Comparison of ENCODE assay signal across 11 mouse cellular contexts in the genomic region with DNA sequence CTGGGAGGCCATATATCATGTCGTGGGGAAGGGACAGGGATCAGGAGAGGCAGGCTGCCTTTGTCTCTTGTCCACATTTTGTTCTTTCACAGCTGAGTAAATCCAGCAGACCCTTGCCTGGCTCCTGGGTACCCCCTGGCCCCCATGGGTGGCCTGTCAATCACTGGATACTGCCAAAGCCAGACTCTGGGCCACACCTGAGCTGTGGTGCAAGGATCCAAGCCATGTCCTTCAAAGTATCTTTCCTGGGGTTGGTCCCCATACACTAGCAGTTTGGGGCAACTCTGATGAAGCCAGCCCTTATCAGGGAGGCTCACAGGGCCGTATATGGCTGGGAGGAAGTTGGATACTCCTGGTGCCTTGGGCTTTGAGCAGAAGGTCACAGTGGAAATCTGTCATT. TPM values are rescaled to one million over a fixed set of nuclear protein-coding genes. Genes with fewer than 3 reads are reported as not detected.
DNase-seq lines count a peak whose midpoint lies in the region; ATAC-seq and TF ChIP-seq lines count a peak whose summit lies in the region.
"Had no signal": no experiment of that assay in that cellular context is flagged by ENCODE, and none has a peak within 500 bp of the region (broad histone marks: within the 10 kb centered on the region; RNA-seq: fewer than 3 reads in every experiment).

No protein-coding gene starts in this region.

- H3K4me2 ChIP-seq in lung, embryonic 15.5 days: no peak overlapping the region
- H3K4me2 ChIP-seq in liver, embryonic 11.5 days: 0 out of 2 replicates have a peak overlapping the region, but pooled peaks have one; percentile 17
- H3K4me2 ChIP-seq: embryonic facial prominence, embryonic 15.5 days had no signal

- WGBS in lung, embryonic 15.5 days: 33% methylated on average over 2 of the region's 2 CpGs
- 21% methylated on average over 2 of the region's 2 CpGs for WGBS in liver, embryonic 11.5 days
- 46% methylated on average over 2 of the region's 2 CpGs for WGBS in olfactory bulb, adult 2 months

- peaks cover 3% of the 10 kb centered on the region; the same call in 1 of the 2 replicates for H3K36me3 ChIP-seq in lung, embryonic 15.5 days
- peaks cover 9% of the 10 kb centered on the region for H3K36me3 ChIP-seq in liver, embryonic 11.5 days (ENCODE audit: control insufficient read depth, insufficient read depth, low read length)
- H3K36me3 ChIP-seq: embryonic facial prominence, embryonic 15.5 days had no signal

- no peak for ATAC-seq in lung, embryonic 15.5 days (ENCODE audit: borderline replicate concordance, extremely low read depth, low FRiP score, low TSS enrichment)
- no peak for ATAC-seq in liver, embryonic 11.5 days (replicated peaks; ENCODE audit: low FRiP score)

- H3K4me1 ChIP-seq in lung, embryonic 15.5 days: peaks cover 58% of the 10 kb centered on the region
- peaks cover 79% of the 10 kb centered on the region for H3K4me1 ChIP-seq in liver, embryonic 11.5 days (replicated peaks; ENCODE audit: control insufficient read depth, insufficient read depth, low read length)
- H3K4me1 ChIP-seq in olfactory bulb, adult 2 months (ENCODE audit: control insufficient read depth, insufficient read depth, low read length): peaks cover 75% of the 10 kb centered on the region

- peak overlapping the region; percentile 92 for H3K27ac ChIP-seq in gastrocnemius, adult 2 months
- peak overlapping the region; percentile 71; the same call in 1 of the 2 replicates for H3K27ac ChIP-seq in lung, embryonic 15.5 days
- no peak overlapping the region for H3K27ac ChIP-seq in liver, embryonic 11.5 days (ENCODE audit: low read depth, low read length)
- H3K27ac ChIP-seq in olfactory bulb, adult 2 months (ENCODE audit: insufficient read depth, low read depth, low read length): peak overlapping the region; percentile 58; the same call in 1 of the 2 replicates
- H3K27ac ChIP-seq: embryonic facial prominence, embryonic 15.5 days had no signal

- H3K4me3 ChIP-seq in gastrocnemius, adult 2 months: peak overlapping the region; percentile 52
- H3K4me3 ChIP-seq in lung, embryonic 15.5 days: no peak overlapping the region
- H3K4me3 ChIP-seq in liver, embryonic 11.5 days (ENCODE audit: low read depth, low read length): no peak overlapping the region
- no peak overlapping the region for H3K4me3 ChIP-seq in olfactory bulb, adult 2 months (ENCODE audit: insufficient read depth, low read depth, low read length)
- H3K4me3 ChIP-seq: embryonic facial prominence, embryonic 15.5 days had no signal

- no peaks in the 10 kb centered on the region for H3K27me3 ChIP-seq in lung, embryonic 15.5 days
- H3K27me3 ChIP-seq in liver, embryonic 11.5 days (replicated peaks; ENCODE audit: control insufficient read depth, insufficient read depth, low read length): no peaks in the 10 kb centered on the region
- H3K27me3 ChIP-seq: embryonic facial prominence, embryonic 15.5 days had no signal

- no peak overlapping the region for H3K9ac ChIP-seq in lung, embryonic 15.5 days
- no peak overlapping the region for H3K9ac ChIP-seq in liver, embryonic 11.5 days (ENCODE audit: low read depth, low read length)
- H3K9ac ChIP-seq: embryonic facial prominence, embryonic 15.5 days had no signal

- DNase-seq in gastrocnemius, adult 2 months: no peak
- DNase-seq in gastrocnemius, postnatal 36 days: no peak
- DNase-seq in lung, postnatal 10 days: no peak
- DNase-seq in liver, embryonic 11.5 days (ENCODE audit: low spot score): no peak
- no peak for DNase-seq in urinary bladder, postnatal 14 days (ENCODE audit: low spot score)
- DNase-seq in retina, embryonic 14.5 days (ENCODE audit: low spot score): no peak
- DNase-seq: layer of hippocampus, postnatal 36 days had no signal

- no peaks in the 10 kb centered on the region for H3K9me3 ChIP-seq in lung, embryonic 15.5 days
- H3K9me3 ChIP-seq in liver, embryonic 11.5 days (ENCODE audit: control insufficient read depth, low read length): no peaks in the 10 kb centered on the region
- H3K9me3 ChIP-seq: embryonic facial prominence, embryonic 15.5 days had no signal

- no peak for TF ChIP-seq CTCF in gastrocnemius, adult 2 months (IDR thresholded peaks at IDR 0.05)
- no peak for TF ChIP-seq CTCF in olfactory bulb, adult 2 months (IDR thresholded peaks at IDR 0.05; ENCODE audit: insufficient read depth, low read depth, low read length)

- no peak for TF ChIP-seq POLR2A in olfactory bulb, adult 2 months (IDR thresholded peaks at IDR 0.05; ENCODE audit: insufficient read depth, low read depth, low read length)

- intact Hi-C loops in gastrocnemius, adult 2 months (cut with DNase I): loop anchor here (2.0 kb wide), 1 partner anchor 14 kb away; no protein-coding TSS in a partner anchor
- intact Hi-C loops in gastrocnemius, postnatal 36 days (cut with DNase I): no loop called here

RNA-seq across cellular contexts. Expression of gene Adgrg3, which starts 19.1 kb away (rescaled TPM):
- under 1 TPM; 0.28 to 0.43 TPM for total RNA-seq in gastrocnemius, adult 2 months (2021)
- under 1 TPM; 0.20 to 0.52 TPM for total RNA-seq in gastrocnemius, postnatal 36 days (2021)
- polyA plus RNA-seq in lung, embryonic 15.5 days (2015; fragmentation: Nextera tagmentation; extraction: Ambion mirVana): 4.3 and 5.2 TPM in 2 replicates
- 11.8 and 11.9 TPM in 2 replicates for polyA plus RNA-seq in liver, embryonic 11.5 days (2014; fragmentation: Nextera tagmentation; extraction: Ambion mirVana)
- not detected in 2 replicates for polyA plus RNA-seq in olfactory bulb, adult 2 months (2012; ENCODE audit: insufficient read depth, insufficient read length, low replicate concordance, missing spikeins)

RNA-seq across cellular contexts. Expression of gene Adgrg1, which starts 23.9 kb away (rescaled TPM):
- 10 to 100 TPM; 20.7 to 27.4 TPM for total RNA-seq in gastrocnemius, adult 2 months (2021)
- total RNA-seq in gastrocnemius, postnatal 36 days (2021): 10 to 100 TPM; 20.9 to 25.5 TPM
- 35.4 and 35.6 TPM in 2 replicates for polyA plus RNA-seq in lung, embryonic 15.5 days (2015; fragmentation: Nextera tagmentation; extraction: Ambion mirVana)
- polyA plus RNA-seq in liver, embryonic 11.5 days (2014; fragmentation: Nextera tagmentation; extraction: Ambion mirVana): 125 and 137 TPM in 2 replicates
- polyA plus RNA-seq in olfactory bulb, adult 2 months (2012; ENCODE audit: insufficient read depth, insufficient read length, low replicate concordance, missing spikeins): not detected in 2 replicates

RNA-seq across cellular contexts. Expression of gene Drc7, which starts 56.5 kb away (rescaled TPM):
- total RNA-seq in gastrocnemius, adult 2 months (2021): not detected
- not detected for total RNA-seq in gastrocnemius, postnatal 36 days (2021)
- 0.61 and 0.83 TPM in 2 replicates for polyA plus RNA-seq in lung, embryonic 15.5 days (2015; fragmentation: Nextera tagmentation; extraction: Ambion mirVana)
- 0.26 TPM in 1 of 2 replicates, not detected in the other for polyA plus RNA-seq in liver, embryonic 11.5 days (2014; fragmentation: Nextera tagmentation; extraction: Ambion mirVana)
- not detected in 2 replicates for polyA plus RNA-seq in olfactory bulb, adult 2 months (2012; ENCODE audit: insufficient read depth, insufficient read length, low replicate concordance, missing spikeins)
- polyA plus RNA-seq: heart, embryonic 14.5 days had no signal
